Mouse (Mus musculus): Measurements from ENCODE around the gene Ccl24. TPM values are rescaled to one million over a fixed set of nuclear protein-coding genes. Genes with fewer than 3 reads are reported as not detected.

Ccl24 gene
- 0.70 TPM for polyA plus RNA-seq (2015; fragmentation: Illumina TruSeq; extraction: RNeasy Lipid Tissue Mini Kit (QIAGEN cat#74804); ENCODE audit: low read depth, low replicate concordance)

GRCm38 (mm10) chr5:135573006-135573405, at the start of gene Ccl24:
TSS of gene Ccl24 (minus strand) at chr5:135573049.

GRCm38 (mm10) chr5:135563469-135563868, 9.4 kb downstream of the Ccl24 start, which contains the start of gene Ccl26:
TSS of gene Ccl26 (minus strand) at chr5:135563569.

GRCm38 (mm10) chr5:135544865-135545797, 27.7 kb downstream of the Ccl24 start, which contains the start of gene Hip1:
TSS of gene Hip1 (minus strand) at chr5:135545120.

Other genes with a start within 250 kb of the Ccl24 start
- gene Fkbp6, start 223.0 kb downstream of the Ccl24 start, polyA plus RNA-seq (2015; fragmentation: Illumina TruSeq; extraction: RNeasy Lipid Tissue Mini Kit (QIAGEN cat#74804); ENCODE audit: low read depth, low replicate concordance): not detected
- gene Trim50, start 219.8 kb downstream of the Ccl24 start, polyA plus RNA-seq (2015; fragmentation: Illumina TruSeq; extraction: RNeasy Lipid Tissue Mini Kit (QIAGEN cat#74804); ENCODE audit: low read depth, low replicate concordance): not detected
- 15.1 TPM for gene Nsun5, start 203.1 kb downstream of the Ccl24 start, polyA plus RNA-seq (2015; fragmentation: Illumina TruSeq; extraction: RNeasy Lipid Tissue Mini Kit (QIAGEN cat#74804); ENCODE audit: low read depth, low replicate concordance)
- 28.4 TPM for gene Pom121, start 178.5 kb downstream of the Ccl24 start, polyA plus RNA-seq (2015; fragmentation: Illumina TruSeq; extraction: RNeasy Lipid Tissue Mini Kit (QIAGEN cat#74804); ENCODE audit: low read depth, low replicate concordance)
- gene Hip1, start 27.9 kb downstream of the Ccl24 start, polyA plus RNA-seq (2015; fragmentation: Illumina TruSeq; extraction: RNeasy Lipid Tissue Mini Kit (QIAGEN cat#74804); ENCODE audit: low read depth, low replicate concordance): 26.4 TPM
- gene Ccl26, start 9.5 kb downstream of the Ccl24 start, polyA plus RNA-seq (2015; fragmentation: Illumina TruSeq; extraction: RNeasy Lipid Tissue Mini Kit (QIAGEN cat#74804); ENCODE audit: low read depth, low replicate concordance): not detected
- gene Rhbdd2, start 59.6 kb upstream of the Ccl24 start, polyA plus RNA-seq (2015; fragmentation: Illumina TruSeq; extraction: RNeasy Lipid Tissue Mini Kit (QIAGEN cat#74804); ENCODE audit: low read depth, low replicate concordance): 63.0 TPM
- gene Por, start 97.0 kb upstream of the Ccl24 start, polyA plus RNA-seq (2015; fragmentation: Illumina TruSeq; extraction: RNeasy Lipid Tissue Mini Kit (QIAGEN cat#74804); ENCODE audit: low read depth, low replicate concordance): 60.6 TPM
- gene Tmem120a, start 171.4 kb upstream of the Ccl24 start, polyA plus RNA-seq (2015; fragmentation: Illumina TruSeq; extraction: RNeasy Lipid Tissue Mini Kit (QIAGEN cat#74804); ENCODE audit: low read depth, low replicate concordance): 25.0 TPM
- gene Styxl1, start 205.3 kb upstream of the Ccl24 start, polyA plus RNA-seq (2015; fragmentation: Illumina TruSeq; extraction: RNeasy Lipid Tissue Mini Kit (QIAGEN cat#74804); ENCODE audit: low read depth, low replicate concordance): 0.51 TPM
- 526 TPM for gene Mdh2, start 205.4 kb upstream of the Ccl24 start, polyA plus RNA-seq (2015; fragmentation: Illumina TruSeq; extraction: RNeasy Lipid Tissue Mini Kit (QIAGEN cat#74804); ENCODE audit: low read depth, low replicate concordance)
- 41.7 TPM for gene Srrm3, start 233.8 kb upstream of the Ccl24 start, polyA plus RNA-seq (2015; fragmentation: Illumina TruSeq; extraction: RNeasy Lipid Tissue Mini Kit (QIAGEN cat#74804); ENCODE audit: low read depth, low replicate concordance)